Mouse (Mus musculus) ES-E14 (cell line): Measurements from ENCODE around the gene Rnf169.

Source experiments
- CHD2 ChIP-seq: IDR thresholded peaks from 2 replicates; pipeline ENCODE4 v1.6.1; 2014; ENCODE audit warnings: mild to moderate bottlenecking, low read depth, low read length, inconsistent platforms
- HCFC1 ChIP-seq: IDR thresholded peaks from 2 replicates; pipeline ENCODE4 v1.6.1; 2012; ENCODE audit warnings: low read length, inconsistent platforms, borderline replicate concordance; ENCODE audit not compliant: insufficient read depth
- MAFK ChIP-seq: IDR thresholded peaks from 2 replicates; pipeline ENCODE4 v1.6.1; 2014; ENCODE audit warnings: mild to moderate bottlenecking, low read depth, low read length, inconsistent platforms; ENCODE audit not compliant: insufficient read depth
- ZC3H11A ChIP-seq: IDR thresholded peaks from 2 replicates; pipeline ENCODE4 v1.6.1; 2012; ENCODE audit warnings: low read depth, mild to moderate bottlenecking, inconsistent platforms, low read length, borderline replicate concordance
- ZNF384 ChIP-seq: IDR thresholded peaks from 2 replicates; pipeline ENCODE4 v1.6.1; 2012; ENCODE audit warnings: low read depth, low read length, inconsistent platforms

- TF ChIP-seq CHD2: no peak
- peak; percentile 49; the same call in 1 of the 2 replicates for TF ChIP-seq MAFK
- TF ChIP-seq ZC3H11A: no peak
- no peak for TF ChIP-seq HCFC1
- peak; percentile 66 for TF ChIP-seq ZNF384
Observed at GRCm38 (mm10) chr7:99975819-99976575, 4.3 kb downstream of the Rnf169 start.
